Mouse (Mus musculus) C3H10T1/2 (cell line): ENCODE data around the gene Prr22. TPM values are rescaled to one million over a fixed set of nuclear protein-coding genes. Genes with fewer than 3 reads are reported as not detected.

Experiments used
- polyA plus RNA-seq, 2 experiments: library from polyadenylated mRNA; unstranded; fragments of >200 nt; fragmentation: generic; extraction: Trizol; gene quantifications; one replicate each; pipeline ENCODE4 v1.2.1; 2012; ENCODE audit warnings: missing spikeins in 2 of 2

Gene Prr22
- polyA plus RNA-seq: 1 to 10 TPM in 1 of 2 experiments, under 1 TPM in 1; 0.21 to 1.4 TPM

GRCm38 (mm10) chr17:56769950-56770349 lies at the start of gene Prr22:
Gene Prr22, plus strand, starts transcription at chr17:56770250.

GRCm38 (mm10) chr17:56757416-56758123 lies 12.5 kb upstream of the Prr22 start, which contains the start of gene Nrtn:
Gene Nrtn, minus strand, starts transcription at chr17:56757530.

GRCm38 (mm10) chr17:56764474-56765354 lies 5.3 kb upstream of the Prr22 start, which contains the start of gene Dus3l:
Gene Dus3l, plus strand, starts transcription at chr17:56764757.

Other genes starting within 250 kb of the Prr22 start
- 1 to 10 TPM in 1 of 2 experiments, under 1 TPM in 1; 0.05 to 1.4 TPM for gene Gm20219, start 215.9 kb upstream of the Prr22 start, polyA plus RNA-seq
- 10 to 100 TPM; 19.9 to 50.5 TPM for gene Safb2, start 185.7 kb upstream of the Prr22 start, polyA plus RNA-seq
- 100 to 1,000 TPM in 1 of 2 experiments, 10 to 100 TPM in 1; 24.2 to 103 TPM for gene Safb, start 185.4 kb upstream of the Prr22 start, polyA plus RNA-seq
- 100 to 1,000 TPM; 433 to 445 TPM for gene 2410015M20Rik, start 160.5 kb upstream of the Prr22 start, polyA plus RNA-seq
- gene Rpl36, start 156.8 kb upstream of the Prr22 start, polyA plus RNA-seq: over 10,000 TPM in 1 of 2 experiments, 1,000 to 10,000 TPM in 1; 5,896 to 10,257 TPM
- gene Lonp1, start 143.4 kb upstream of the Prr22 start, polyA plus RNA-seq: 10 to 100 TPM; 52.4 to 73.9 TPM
- under 1 TPM; 0.02 to 0.30 TPM for gene Catsperd, start 142.1 kb upstream of the Prr22 start, polyA plus RNA-seq
- 10 to 100 TPM; 71.2 to 89.9 TPM for gene Ranbp3, start 97.0 kb upstream of the Prr22 start, polyA plus RNA-seq
- gene Ndufa11, start 52.5 kb upstream of the Prr22 start, polyA plus RNA-seq: 100 to 1,000 TPM; 608 to 937 TPM
- gene Vmac, start 52.2 kb upstream of the Prr22 start, polyA plus RNA-seq: 10 to 100 TPM; 16.3 to 42.8 TPM
- 1 to 10 TPM; 3.2 to 3.9 TPM for gene Nrtn, start 12.7 kb upstream of the Prr22 start, polyA plus RNA-seq
- 10 to 100 TPM; 32.1 to 51.8 TPM for gene Dus3l, start 5.5 kb upstream of the Prr22 start, polyA plus RNA-seq
- gene Rfx2, start 60.8 kb downstream of the Prr22 start, polyA plus RNA-seq: 1 to 10 TPM; 2.5 to 5.7 TPM
- gene Acsbg2, start 104.2 kb downstream of the Prr22 start, polyA plus RNA-seq: under 1 TPM; 0.01 to 0.13 TPM
- gene 1700061G19Rik, start 105.2 kb downstream of the Prr22 start, polyA plus RNA-seq: under 1 TPM in 1 of 2 experiments, not detected in 1; 0.05 TPM
- gene Mllt1, start 165.2 kb downstream of the Prr22 start, polyA plus RNA-seq: 10 to 100 TPM; 34.4 to 56.4 TPM
- not detected for gene Acer1, start 211.9 kb downstream of the Prr22 start, polyA plus RNA-seq
- gene Clpp, start 220.1 kb downstream of the Prr22 start, polyA plus RNA-seq: 100 to 1,000 TPM; 137 to 187 TPM
- gene Alkbh7, start 227.1 kb downstream of the Prr22 start, polyA plus RNA-seq: 10 to 100 TPM; 45.0 to 63.4 TPM
- gene Pspn, start 229.8 kb downstream of the Prr22 start, polyA plus RNA-seq: 1 to 10 TPM in 1 of 2 experiments, under 1 TPM in 1; 0.66 to 1.7 TPM
- gene Gtf2f1, start 241.0 kb downstream of the Prr22 start, polyA plus RNA-seq: 10 to 100 TPM; 59.3 to 84.5 TPM
- under 1 TPM in 1 of 2 experiments, not detected in 1; 0.21 TPM for gene Gm17949, start 241.2 kb downstream of the Prr22 start, polyA plus RNA-seq